Mouse (Mus musculus): Measurements from ENCODE around the gene Zkscan14.

DNA sequence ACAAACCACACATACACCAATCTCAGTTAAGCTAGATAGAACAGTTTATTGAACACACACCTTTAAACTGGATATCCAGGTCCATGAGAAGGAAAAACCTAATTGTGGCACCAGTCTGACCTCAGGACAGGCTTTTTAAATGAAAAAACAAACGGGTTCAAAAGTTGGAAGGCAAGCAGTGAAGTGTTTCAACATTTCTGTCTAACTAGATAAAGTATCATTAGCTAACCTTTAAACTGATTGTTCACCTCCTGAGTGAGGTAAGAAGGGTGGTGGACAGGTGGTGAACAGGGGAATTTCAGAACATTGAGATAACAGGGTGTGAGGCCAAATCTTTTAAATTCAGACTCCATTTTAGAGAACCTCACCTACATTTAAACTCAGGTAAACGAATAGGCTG, 24.8 kb upstream of the Zkscan14 start:
- TF ChIP-seq GATA1 (IDR thresholded peaks at IDR 0.05; ENCODE audit: low read length): no peak
- no peak for TF ChIP-seq TAL1 (IDR thresholded peaks at IDR 0.05; ENCODE audit: low read length)
